Mouse (Mus musculus) spleen, adult 2 months (tissue): ENCODE data around the gene Cstf1.

ENCODE experiments used
- CTCF ChIP-seq: fragments of 200-500 bp; IDR thresholded peaks from 2 replicates; pipeline ENCODE4 v1.5.1; 2011; ENCODE audit warnings: mild to moderate bottlenecking, inconsistent platforms; ENCODE audit not compliant: insufficient read depth, insufficient read length, insufficient replicate concordance; ENCODE audit errors: extremely low read depth
- POLR2A ChIP-seq: fragments of 200-500 bp; IDR thresholded peaks from 2 replicates; pipeline ENCODE4 v1.6.1; 2011; ENCODE audit warnings: low read depth, low read length, inconsistent platforms

DNA sequence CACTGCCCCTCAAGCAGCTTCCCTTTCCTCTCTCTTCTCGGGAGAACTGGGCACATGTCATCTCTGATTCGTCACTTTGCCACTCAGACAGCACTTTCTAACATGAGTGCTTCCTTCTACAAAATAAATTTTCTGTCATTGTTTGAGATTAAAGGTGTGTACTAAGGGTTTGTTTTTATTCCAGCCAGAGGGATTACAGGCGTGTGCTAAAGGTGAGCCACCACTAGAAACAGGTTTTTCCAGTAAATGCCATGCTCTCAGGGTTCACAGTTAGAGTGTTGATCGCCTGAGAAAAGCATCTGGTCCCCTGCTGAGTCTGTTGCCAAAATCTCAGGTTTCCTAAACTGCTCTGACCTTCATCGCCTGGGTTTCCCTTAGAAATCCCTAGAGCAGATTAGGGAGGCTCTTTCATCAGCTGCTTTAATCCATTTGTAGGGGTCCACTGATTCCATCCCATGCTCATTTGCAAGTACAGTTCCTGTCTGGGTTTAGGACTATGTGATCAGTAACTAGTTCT is 6.6 kb downstream of the Cstf1 start:
- TF ChIP-seq POLR2A: no peak
- no peak for TF ChIP-seq CTCF
